Mouse (Mus musculus) lung, postnatal 0 days (tissue): ENCODE results near the gene Slc11a1.

Experiments used
- CTCF ChIP-seq: IDR thresholded peaks from 2 replicates; pipeline ENCODE4 v1.5.1; 2016; ENCODE audit warnings: antibody characterized with exemption, mild to moderate bottlenecking
- EP300 ChIP-seq: IDR thresholded peaks from 2 replicates; pipeline ENCODE4 v1.6.1; 2016; ENCODE audit warnings: antibody characterized with exemption, mild to moderate bottlenecking, control low read depth

DNA sequence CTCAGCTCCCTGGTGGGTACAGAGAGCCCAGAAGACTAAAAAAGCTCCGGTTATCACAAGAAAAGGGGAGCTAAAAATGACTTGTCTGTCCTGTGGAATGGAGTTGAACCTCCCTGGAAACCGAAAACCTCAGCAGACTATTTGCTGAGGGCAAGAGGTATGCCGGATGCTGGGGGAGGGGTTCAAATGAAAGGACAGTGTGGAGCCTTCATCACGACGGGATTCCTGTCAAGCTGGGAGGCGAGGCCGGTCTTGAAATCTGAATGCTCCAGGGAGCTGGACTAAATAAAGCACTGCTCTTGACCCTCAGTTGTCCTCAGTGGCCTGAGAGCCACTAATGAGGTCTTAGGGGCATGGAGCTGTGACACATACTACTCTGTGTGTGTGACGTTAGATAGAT is 48.2 kb downstream of the Slc11a1 start:
- TF ChIP-seq CTCF (no peak), EP300 (no peak)
